Mouse (Mus musculus) thymus, postnatal 10 days (tissue): ENCODE results near the gene Cox20.

Source experiments
- DNase-seq, 2 experiments: peaks; one replicate each; pipeline ENCODE4 v3.0.0; 2021; ENCODE audit warnings: low spot score in 2 of 2

Cox20 gene

DNA sequence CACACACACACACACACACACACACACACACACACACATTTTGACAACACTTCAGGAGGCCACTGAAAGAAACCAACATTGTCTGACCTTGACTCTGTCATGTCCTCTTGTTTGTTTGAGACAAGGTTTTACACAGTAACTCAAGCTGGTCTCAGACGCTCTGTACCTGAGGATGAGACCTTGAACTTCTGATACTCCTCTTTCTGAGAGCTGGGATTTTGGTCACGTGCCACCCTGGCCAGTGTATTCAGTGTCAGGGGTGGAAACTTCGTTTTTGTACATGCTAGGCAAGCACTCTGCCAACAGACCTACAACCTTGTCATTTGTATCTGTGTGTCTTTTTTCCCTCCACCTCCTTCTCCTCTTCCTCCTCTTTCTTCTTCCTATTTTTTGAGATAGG, 35.6 kb downstream of the Cox20 start:
- no peak for DNase-seq

DNA sequence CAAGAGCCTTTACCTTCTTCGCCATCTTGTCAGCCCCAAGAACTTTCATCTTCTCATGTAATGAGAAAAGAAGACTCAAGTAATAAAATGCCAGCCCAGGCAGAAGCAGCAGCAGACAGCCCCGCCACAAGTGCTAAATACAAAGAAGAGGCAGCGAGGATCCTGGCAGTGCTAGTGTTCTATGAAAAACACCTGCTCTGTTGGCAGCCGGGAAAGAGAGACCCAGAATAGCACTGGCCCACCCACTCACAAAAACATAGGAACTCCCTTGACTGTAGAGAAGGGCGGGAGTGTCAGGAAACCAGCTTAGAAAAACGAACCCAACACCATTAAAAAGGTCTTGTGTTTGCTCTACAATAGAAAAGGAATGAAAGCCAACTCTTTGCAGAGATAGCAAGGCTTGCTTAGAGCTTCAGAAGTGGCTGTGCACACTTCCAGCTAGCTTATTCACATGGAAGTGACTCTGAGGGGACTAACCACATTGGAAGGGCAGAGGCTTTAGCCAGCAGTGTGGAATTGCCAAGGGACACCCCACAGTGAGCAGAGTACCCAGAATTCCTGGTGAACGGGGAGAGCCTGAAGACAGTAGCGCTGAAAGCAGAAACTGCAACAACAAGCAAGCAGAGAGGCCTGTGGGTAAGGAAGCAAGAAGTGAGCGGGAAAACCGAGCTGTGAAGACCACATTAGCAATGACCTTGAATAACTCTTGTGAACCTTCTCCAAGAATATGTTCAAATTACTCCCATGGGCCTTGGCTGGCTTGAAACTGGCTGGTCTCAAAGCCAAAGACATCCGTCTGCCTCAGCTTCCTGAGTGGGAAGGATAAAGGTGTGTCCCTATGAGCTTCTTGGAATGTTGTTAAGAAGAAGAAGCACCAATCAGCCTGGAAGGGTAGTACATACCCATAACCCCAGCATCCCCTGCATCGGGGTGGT, 39.1 kb downstream of the Cox20 start:
- DNase-seq: no peak

DNA sequence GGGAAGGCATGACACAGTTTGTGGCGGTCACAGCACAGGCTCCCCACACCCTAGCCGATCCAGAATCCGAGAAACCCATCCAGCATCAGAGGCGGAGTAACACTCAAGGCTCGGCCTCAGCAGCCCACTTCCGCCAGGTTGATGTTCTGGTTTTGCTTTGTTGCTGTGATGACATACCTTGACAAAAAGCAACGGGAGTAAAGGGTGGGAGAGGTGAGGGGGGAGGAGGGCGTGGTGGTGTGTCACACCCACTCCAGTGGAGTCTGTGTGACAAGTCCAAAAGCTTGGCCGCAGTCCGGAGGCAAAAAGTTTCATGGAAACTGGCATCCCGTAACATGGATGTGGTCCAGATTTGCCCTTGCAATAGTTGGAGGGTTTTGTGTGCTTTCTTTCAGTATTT, 41.3 kb downstream of the Cox20 start:
- no peak for DNase-seq

DNA sequence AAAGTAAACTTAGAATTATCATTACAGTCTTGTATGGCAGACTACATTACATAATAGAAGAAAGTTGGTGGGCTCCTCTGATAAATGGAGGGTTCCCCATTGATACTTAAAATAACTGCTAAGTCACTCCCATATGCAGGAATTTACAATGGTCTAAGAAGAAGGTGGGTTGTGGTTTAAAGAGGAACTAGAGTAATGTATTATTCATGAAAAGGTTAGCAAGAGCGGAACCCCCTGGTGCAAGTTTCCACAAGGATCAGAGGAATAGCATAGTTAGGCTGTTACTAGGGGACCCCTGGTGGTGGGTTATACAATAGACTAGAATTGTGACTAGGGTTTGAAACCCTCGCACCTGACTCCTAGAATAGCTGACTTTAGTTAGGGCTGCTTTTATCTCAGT, 41.8 kb downstream of the Cox20 start:
- DNase-seq: peak in 1 of 2 experiments; percentile 26

DNA sequence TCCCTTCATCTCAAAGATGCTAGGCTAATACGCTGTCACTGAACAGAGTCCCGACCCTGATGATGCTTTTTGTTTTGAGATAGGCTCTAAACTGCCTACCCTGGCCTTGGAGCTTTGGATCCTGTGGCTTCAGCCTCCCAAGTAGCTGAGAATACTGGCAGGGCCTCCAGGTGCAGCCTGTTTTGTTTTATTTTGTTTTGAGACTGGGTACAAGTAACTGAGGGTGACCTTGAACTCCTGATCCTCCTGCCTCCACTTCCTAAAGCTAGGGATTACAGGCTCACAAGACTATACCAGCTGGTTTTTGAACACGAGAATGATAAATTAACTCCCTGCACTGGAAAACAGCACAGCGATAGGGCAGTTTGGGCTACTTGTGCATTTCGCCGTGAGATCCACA, 46.2 kb downstream of the Cox20 start:
- DNase-seq: no peak

DNA sequence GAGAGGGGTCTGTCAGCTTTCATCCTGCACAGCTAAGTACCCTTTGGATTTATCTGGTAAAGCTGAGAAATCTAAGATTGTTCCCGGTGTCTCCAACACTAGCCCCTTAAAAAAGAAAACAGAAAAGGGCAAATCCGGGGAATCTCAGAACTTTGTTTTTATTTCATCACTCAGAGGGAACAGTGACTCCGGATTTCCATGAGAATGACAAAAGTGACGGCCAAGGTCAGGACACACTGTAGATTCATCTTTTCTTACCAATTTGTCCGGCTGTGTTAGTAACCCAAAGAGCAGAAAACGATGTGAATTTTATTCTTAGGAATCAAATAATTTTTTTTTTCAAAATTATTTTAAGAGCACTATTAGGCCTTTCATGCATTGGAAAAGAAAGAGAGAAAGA, 49.2 kb downstream of the Cox20 start:
- no peak for DNase-seq

DNA sequence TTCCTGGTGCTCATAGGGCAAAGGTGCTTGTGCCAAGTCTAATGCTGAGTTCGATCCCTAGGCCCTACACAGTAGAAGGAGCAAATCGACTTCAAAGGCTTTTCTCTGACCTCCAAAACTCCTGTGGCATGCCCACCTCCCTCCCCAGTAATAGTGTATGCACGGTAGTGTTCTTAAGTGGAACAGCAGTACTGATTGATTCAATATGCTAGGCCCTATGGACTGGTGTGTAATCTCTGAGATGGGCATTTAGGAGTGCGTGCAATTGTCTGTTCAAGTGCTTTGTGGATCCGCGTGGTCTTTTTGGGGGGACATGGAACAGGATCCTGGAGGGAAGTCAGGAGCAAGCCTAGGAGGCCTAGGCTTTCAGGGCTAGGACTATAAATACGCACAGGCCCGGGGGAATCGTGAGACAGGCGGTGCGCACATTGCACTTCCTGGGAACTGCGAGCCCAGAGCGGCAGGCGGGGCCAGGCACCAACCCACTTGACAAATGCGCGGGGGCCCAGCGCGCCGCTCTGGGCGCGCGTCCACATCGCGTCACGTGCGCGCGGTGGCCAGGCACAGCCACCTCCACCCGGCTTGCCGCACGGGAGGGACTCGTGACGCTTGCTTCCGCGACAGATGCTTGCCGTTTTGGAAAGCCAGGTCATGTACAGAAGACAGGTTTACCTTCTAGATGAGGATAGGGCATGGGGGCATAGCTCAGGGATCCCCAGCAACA, 49.8 kb downstream of the Cox20 start:
- peak; percentile 81 to 85 for DNase-seq

DNA sequence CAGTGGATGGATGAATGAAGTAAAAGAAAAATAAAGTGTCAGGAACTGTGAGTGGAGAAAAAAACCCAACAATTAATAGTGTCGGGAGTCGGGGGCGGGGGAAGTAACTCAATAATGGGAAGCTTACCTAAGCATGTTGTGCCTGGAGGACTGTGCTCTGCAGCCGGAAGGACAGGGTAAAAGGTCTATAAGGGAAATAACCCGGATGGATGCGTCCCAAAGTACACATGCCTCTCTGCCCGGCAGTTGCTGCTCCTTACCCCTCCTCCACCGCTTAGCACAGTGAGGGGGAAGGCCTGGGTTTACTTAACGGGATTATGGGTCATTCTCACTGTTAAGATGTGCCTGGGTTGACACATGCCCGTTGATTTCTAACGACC, 50.3 kb downstream of the Cox20 start:
- DNase-seq: peak; percentile 25 to 39
